Mouse (Mus musculus) olfactory bulb, adult 2 months (tissue): Measurements from ENCODE around the gene Cntn5.

Experiments used
- CTCF ChIP-seq: fragments of 200-500 bp; IDR thresholded peaks from 2 replicates; pipeline ENCODE4 v1.5.1; 2012; ENCODE audit warnings: low read depth, mild to moderate bottlenecking, low read length, moderate library complexity; ENCODE audit not compliant: insufficient read depth
- POLR2A ChIP-seq: fragments of 200-500 bp; IDR thresholded peaks from 2 replicates; pipeline ENCODE4 v1.6.1; 2012; ENCODE audit warnings: mild to moderate bottlenecking, low read depth, low read length, moderate library complexity; ENCODE audit not compliant: insufficient read depth

DNA sequence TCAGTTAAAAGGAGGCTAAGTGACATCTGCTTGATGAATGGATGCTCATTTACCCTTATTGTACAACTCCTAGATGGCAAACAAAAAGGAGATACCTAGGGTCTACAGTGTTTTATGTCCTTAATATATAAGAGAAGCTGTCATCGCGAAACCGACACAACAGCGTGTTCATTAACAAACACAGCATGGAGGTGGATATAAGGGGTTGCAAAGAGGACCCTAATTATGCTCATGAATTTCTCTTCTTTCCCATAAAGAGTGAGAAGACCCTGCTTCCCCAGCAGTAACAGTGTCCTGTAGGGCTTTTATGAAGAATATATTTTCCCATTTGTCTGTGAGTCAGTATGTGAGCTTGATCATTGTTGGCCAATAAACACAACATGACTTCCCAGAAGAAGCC lies 939.2 kb downstream of the Cntn5 start:
- no peak for TF ChIP-seq POLR2A
- no peak for TF ChIP-seq CTCF
